Mouse (Mus musculus) heart, postnatal 25 days (tissue): ENCODE measurements around the gene Slc38a2. TPM values are rescaled to one million over a fixed set of nuclear protein-coding genes. Genes with fewer than 3 reads are reported as not detected.

Source experiments
- DNase-seq: peaks from one replicate; pipeline ENCODE4 v3.0.0; 2022; ENCODE audit warnings: low spot score
- intact Hi-C: fragments of 180-260 bp; cut with DNase I; formaldehyde crosslinking; loops from one replicate; pipeline ENCODE4 v1.15.1; 2025
- total RNA-seq, 2 experiments: library from RNA; stranded (reverse); gene quantifications; 2 replicates each; pipeline ENCODE4 v1.2.3; 2021

Gene Slc38a2
- total RNA-seq, 2 experiments from 2014 or later = 230 to 253 TPM

DNA sequence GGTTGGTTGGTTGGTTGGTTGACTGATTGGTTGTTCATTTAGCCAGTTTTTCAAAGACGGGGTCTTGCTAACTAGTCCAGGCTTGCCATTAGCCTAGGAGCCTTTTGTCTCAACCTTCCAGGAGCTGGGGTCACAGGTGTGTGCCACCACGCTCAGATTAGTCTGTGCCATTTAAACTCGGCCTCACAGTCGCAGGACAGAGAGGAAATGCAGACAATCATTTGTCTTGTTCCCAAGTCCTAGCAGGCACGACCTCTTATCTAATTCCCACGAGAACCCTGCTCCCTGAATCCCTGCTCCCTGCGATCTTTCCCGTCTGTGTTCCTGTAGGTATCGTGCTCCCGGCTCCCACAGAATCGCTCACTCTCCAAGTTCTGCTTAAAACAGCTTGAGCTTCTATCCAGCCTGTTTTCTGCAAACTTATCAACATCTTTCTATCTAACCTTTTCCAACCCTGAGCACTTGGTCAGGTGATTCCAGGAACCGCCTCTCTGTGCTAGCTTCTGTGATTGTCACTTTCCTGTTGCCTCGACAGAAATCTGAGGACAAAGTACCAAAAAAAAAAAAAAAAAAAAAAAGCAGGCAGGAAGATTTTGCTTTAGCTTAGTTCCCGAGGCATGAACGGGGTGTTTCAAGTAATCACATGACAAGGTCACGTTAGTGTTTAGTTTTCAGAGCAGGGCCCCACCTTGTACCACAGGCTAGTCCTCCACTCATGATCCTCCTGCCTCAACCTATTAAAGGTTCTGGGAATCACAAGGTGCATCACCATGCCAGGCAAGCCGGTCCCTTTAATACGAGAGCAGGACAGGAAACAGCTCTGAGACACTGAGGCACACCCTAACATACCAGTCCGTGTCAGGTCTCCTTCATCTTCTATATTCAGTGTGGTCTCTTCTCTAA lies 20.4 kb downstream of the Slc38a2 start:
- no peak for DNase-seq
- intact Hi-C loops = no loop called here

DNA sequence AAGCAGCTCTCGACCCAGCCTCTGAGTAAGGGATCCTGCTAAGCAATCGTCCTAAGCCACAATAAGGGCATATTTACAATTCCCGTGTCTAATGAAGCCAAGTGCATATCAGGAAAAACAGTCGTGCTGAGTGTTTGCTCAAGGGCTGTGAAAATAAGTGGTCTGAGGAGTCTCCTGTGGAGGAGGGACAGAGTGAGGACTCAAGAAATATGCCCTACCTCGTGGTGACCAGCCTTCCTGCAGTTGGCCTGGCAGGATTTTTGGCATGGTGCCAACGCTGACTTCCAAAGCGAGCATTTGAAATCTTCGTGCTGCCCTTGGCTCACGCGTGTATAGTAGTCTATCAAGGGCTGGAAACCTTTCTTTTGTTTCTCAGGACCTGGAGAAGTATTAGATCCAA lies 23.0 kb downstream of the Slc38a2 start:
- DNase-seq = no peak
- intact Hi-C loops = no loop called here

DNA sequence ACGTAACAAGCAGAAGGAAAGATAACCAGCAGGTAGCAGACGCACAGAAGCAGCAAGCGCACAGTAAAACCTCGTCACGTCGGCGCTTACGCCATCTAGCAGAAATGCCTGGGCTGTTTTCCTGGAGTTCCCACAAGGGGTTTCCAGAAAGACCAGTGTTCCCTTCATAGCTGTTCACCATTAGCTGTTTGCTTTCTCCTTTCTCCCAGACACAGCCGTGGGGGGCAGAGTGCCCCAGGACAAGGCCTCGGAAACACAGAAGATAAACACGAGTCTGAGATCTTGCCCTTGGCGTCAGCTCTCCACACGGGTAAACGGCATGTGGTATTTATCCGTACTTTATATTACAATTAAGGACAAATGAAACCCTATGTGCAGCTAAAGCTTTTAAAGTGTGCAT lies 23.8 kb downstream of the Slc38a2 start:
- DNase-seq = no peak
- intact Hi-C loops = no loop called here

DNA sequence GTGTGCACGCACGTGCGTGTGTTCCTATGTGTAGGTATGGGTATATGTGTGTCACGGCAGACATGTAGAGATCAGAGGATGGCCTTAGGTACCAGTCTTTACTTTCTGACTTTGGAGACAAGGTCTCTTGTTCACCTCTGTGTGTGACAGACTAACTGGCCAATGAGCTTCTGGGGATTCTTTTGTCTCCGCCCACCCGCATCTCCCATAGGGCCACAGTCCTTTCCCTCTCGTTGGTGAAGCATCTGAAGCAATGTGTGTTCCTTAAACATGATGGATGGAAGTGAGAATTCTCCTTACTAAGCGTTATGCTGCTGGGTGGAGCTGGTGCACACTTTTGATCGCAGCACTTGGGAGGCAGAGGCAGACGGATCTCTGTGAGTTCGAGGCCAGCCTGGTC lies 24.5 kb downstream of the Slc38a2 start:
- no peak for DNase-seq
- intact Hi-C loops = no loop called here

DNA sequence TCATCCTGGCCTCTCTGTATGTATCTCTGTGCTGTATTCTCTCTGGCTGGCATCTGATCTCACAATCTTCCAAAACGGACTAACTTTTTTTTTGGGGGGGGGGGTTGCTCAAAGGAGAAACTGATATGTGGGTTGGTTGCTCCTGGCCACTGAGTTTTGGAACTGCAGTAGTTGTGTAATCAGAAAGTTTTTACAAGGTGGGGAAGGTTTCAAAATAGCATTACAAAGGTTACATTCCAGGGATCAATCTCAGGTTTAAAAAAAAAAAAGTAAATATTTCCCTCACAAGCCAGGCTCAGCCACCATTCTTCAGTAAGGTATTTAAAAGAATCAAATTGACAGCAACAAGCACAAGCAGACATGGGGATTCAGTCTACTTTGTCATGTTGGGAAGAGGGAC lies 25.4 kb downstream of the Slc38a2 start:
- DNase-seq = no peak
- intact Hi-C loops = no loop called here

DNA sequence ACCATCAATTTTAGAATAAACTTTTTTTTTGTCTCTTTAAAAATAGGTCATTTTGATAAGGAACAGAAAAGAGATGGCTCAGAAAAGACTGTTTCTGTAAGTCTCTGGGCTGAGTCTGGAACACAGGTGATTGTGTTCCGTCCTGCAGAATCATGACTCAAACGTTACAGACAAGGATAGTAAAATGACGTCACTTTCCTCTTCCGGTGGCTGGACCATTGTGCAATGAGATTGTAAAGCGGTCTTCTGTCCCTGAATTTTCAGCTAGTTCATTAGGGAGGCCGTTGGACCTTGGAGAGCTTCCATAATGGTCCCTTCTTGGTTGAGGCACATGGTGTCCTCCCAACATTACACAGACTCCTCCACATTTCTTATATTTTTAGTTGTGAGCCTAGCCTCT lies 29.8 kb downstream of the Slc38a2 start:
- no peak for DNase-seq
- intact Hi-C loops = loop anchor here (5.0 kb wide), 1 partner anchor 268 kb away; no protein-coding TSS in a partner anchor

- intact Hi-C loops = loop anchor here (2.0 to 5.0 kb wide), 2 partner anchors 124 to 271 kb away; no protein-coding TSS in a partner anchor
Observed at GRCm38 (mm10) chr15:96666663-96667062, 32.9 kb downstream of the Slc38a2 start.

GRCm38 (mm10) chr15:96665889-96666288 lies 33.6 kb downstream of the Slc38a2 start:
- intact Hi-C loops = loop anchor here (2.0 to 5.0 kb wide), 2 partner anchors 123 to 271 kb away; no protein-coding TSS in a partner anchor
- DNase-seq = no peak

More at GRCm38 (mm10) chr15:96666663-96667062, 32.9 kb downstream of the Slc38a2 start:
- DNase-seq = no peak

DNA sequence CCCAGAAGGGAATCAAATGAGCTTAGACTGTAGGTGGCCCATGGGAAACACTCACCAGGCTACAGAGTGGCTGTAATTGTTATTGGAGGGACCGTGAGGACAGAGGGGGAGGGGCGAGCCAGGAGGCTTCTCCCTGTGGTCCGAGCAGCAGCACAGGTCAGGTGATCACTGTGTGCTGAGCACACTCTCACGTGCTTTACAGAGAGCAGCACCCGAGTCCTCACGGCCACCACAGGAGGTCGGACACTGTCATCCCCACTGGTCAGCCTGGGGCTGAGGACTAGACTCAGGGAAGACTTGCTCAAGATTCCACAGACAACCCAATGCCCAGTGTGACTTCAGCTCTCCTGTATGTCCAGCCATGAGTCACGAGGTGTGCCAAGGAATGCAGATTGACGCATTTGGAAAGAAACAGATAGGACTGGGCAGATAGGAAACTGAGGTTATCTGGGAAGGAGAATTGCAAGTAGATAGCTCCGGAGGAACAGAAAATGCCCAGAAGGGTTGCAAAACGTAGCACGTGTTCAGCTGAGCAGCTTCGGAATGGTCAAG lies 38.9 kb downstream of the Slc38a2 start:
- no peak for DNase-seq
- intact Hi-C loops = no loop called here

DNA sequence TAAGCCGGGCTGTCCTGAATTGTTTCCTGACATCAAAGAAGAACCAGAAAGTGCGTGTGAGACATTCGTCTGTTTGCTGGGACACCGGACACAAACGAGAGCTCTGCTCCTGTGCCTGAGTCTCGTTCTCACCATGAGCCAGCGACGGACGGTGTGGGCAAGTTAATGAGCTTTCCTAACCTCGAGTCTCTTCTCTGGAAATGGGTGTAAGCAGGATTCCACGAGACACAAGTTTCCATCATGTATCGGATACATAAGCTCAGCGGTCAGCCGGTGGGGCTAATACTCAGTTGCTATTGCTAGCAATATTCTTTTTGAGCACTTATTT lies 41.3 kb downstream of the Slc38a2 start:
- intact Hi-C loops = no loop called here
- DNase-seq = no peak

DNA sequence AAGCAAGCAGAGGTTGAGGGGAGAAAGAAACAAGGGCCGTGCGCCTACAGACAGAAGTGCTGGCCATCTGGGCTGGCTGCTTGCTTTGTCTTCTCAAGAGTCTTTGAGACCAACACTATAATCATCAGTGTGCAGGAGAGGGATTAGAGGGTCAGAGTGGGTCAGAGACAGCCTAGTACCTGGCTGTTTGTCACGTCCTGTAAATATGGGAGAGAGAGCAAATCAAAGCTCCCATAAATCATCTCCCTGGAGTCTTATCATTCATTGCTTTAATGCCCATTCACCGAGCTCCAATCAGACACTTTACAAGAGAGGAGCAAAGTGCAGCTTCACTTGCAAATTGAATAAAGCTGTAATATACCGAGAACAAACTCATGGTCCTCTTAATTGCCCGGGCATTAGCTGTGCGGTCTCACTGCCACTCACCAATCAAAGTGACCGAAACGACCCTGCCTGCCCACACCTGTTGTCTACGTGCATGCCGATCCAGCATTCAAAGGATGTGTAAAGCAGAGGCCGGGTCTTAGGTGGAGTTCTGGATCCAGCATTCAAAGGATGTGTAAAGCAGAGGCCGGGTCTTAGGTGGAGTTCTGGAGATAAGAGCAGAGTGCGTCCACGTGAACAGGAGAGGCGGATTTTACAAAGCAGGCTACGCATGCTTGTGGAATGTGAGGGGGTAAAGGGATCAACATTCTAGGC lies 41.8 kb downstream of the Slc38a2 start:
- no peak for DNase-seq
- intact Hi-C loops = no loop called here

DNA sequence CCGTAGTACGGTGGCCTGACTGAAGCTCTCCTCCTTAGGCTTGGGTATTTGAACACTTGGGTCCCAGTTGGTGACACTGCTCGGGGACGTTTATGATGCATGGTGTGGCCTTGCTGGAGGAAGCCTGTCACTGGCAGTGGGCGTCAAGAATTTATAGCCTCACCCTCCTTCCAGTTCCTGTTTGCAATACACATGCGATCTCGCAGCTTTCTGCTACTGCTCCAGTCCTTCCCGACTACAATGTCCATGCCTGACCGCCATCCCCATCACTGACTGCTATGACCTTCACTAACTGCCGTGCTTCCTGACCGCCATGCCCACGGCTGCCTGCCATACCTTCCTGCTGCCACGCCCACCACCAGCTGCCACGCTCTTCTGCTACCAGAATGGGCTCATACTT lies 44.0 kb downstream of the Slc38a2 start:
- DNase-seq = no peak
- intact Hi-C loops = no loop called here

DNA sequence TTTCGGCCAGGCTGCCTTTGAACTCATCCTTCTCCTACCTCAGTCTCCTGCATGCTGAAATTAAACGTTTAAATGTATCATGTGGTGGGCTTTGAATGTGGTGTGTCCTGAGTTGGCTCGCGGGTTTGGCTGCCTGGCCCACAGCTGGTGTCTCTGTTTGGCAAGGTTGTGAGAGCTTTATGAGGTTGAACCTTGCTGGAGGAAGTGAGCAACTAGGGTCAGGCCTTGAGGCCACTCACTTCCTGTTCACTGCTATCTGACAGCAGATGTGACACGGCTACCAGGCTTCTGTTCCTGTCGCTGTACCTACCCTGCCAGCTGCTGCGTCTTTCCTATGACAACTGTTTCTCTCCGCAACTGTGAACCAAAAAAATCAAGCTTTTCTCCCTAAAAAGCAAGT lies 44.8 kb downstream of the Slc38a2 start:
- DNase-seq = no peak
- intact Hi-C loops = no loop called here

DNA sequence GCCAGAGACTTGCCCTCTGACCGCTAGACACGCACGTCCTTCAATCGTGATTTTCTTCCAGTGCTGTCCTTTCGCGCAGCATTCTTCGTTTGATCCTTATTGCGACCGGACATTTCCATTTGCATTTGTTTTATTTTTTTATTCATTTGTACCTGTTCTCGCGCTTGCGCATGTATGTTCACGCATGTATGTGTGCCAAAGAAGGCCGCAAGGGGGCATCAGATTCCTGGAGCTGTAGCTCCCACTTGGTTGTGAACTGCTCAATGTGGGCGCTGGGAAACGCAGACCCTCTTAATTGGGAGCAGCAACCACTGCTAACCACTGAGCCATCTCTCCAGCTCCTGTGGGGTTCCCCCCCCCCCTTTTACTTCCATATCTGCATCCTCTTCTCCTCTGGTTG lies 46.5 kb downstream of the Slc38a2 start:
- no peak for DNase-seq
- intact Hi-C loops = no loop called here

DNA sequence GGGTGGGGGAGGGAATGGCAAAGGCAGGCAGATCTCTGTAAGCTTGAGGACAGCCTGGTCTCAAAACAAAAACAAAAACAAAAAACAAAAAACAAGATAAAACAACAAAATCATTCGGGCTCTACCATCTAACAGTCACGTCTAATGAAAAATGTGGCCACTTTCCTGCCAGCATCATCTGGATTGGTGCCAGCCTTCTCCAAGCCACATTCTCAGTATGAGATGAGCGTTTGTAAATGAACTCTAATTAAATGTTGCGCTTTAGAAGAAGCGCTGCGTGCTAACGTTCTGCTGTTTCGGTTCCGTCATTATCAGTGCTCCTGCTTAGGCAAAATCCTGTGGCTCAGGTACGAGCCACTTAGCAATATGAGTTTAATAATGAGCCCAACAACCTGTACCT lies 47.0 kb downstream of the Slc38a2 start:
- DNase-seq = no peak
- intact Hi-C loops = no loop called here

- DNase-seq = no peak
- intact Hi-C loops = no loop called here
Observed at GRCm38 (mm10) chr15:96647376-96647775, 52.2 kb downstream of the Slc38a2 start.

GRCm38 (mm10) chr15:96642436-96643405 lies 56.8 kb downstream of the Slc38a2 start, which contains the start of gene Slc38a1:
TSS of gene Slc38a1 (minus strand) at chr15:96642913.
- DNase-seq = no peak
- intact Hi-C loops = no loop called here

DNA sequence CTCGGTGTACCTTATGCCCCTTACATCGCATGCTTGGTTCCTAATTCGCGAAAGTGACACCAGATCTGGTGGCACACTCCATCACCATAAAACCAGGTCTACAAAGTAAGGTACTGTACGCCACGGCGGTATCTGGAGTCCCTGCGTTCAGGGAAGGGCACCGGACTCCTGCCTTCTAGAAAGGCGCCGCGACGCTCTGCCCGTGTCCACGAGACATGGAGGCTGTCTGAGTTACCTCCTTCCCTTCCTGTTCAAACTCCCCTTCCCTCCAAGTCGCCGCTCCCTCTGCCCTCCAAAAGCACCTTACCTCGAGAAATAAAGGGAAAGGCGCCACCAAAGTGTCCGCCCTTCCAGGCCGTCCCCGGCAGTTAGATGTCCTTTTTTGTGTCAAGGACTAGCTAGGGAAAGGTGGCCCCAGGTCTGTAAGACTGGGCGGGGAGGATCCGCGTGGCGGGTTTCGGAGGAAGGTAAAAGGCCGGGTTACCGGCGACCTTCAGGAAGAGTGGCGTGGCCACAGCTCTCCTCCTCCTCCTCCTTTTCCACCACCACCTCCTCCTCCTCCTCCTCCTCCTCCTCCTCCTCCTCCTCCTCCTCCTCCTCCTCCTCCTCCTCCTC lies 57.6 kb downstream of the Slc38a2 start:
- no peak for DNase-seq
- intact Hi-C loops = no loop called here

- no peak for DNase-seq
- intact Hi-C loops = no loop called here
Observed at GRCm38 (mm10) chr15:96641111-96641820, 58.3 kb downstream of the Slc38a2 start.
